Mouse (Mus musculus) liver, embryonic 14 days (tissue): ENCODE data around the gene Xrcc6. TPM values are rescaled to one million over a fixed set of nuclear protein-coding genes. Genes with fewer than 3 reads are reported as not detected.

ENCODE experiments used
- polyA plus RNA-seq: library from polyadenylated mRNA; depleted of rRNA; stranded (reverse); fragments of >200 nt; gene quantifications from 2 replicates; pipeline ENCODE4 v1.2.3, GENCODE M21; 2012; rRNA removed

Gene Xrcc6
- 25.7 and 26.3 TPM in 2 replicates for polyA plus RNA-seq

DNA sequence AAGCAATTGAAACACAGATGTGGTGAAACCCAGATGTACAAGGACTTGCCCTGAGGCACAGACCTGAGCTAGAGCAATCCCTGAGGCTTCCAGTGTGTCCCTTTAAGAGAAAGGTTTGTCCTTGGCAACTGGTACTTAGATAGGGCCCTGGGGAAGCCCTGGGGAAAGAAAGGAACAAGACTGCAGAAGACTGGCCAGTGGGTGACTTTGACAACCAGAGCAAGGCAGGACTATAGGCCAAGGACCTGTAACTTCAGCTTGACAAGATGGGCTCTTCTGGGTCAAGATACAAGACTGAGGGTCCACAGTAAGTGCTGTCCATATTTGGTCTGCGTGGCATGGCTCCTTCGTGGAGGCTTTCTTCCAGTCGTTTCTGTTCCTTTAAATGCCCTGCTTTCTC is at the start of gene Xrcc6:
TSS of gene Xrcc6 (plus strand) at position 190 of the 400 bp plus-strand sequence.

DNA sequence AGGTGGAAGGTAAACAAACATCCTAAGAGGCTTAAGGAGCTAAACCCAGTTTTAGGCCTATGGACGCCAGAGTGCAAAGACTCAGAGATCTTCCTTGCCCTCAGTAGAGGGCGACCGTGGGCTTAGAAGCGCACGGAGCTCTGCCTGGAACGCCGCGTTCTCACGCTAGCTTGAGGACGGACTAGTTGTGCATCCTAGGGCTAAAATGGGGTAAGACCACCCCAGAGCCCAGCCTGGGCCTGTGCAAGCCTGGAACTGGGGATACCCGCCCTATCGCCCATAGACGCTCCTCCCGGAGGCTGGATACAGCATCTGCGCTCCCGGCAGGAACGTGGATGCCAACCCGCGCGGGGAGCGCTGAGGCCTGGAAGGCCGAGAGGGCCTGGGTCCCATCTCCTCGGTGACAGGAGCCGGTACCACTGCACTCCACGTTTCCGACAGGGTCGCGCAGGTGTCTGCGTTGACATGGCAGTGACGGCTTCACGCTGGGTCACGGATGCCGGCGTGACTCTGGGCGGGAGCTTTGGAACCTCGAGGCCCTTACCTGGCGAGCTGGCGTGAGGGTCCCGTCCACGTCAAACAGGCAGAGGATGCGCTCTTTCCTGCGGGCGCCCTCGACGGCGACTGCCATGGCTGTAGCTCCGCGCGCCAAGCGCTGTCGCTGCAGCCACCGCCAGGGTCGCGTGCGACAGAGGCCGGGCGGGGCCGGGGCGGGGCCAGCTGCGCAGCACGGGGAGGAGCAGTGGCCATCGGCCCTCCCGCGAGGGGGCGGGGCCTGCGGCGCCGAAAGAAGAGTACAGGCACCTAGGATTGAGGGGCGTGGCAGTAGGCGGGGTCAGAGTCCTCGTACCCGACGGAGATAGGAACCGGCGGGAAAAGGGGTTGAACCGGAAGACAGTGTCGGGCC is 27.2 kb upstream of the Xrcc6 start, which contains the start of gene Pmm1:
TSS of gene Pmm1 (minus strand) at position 760 of the 907 bp plus-strand sequence.

DNA sequence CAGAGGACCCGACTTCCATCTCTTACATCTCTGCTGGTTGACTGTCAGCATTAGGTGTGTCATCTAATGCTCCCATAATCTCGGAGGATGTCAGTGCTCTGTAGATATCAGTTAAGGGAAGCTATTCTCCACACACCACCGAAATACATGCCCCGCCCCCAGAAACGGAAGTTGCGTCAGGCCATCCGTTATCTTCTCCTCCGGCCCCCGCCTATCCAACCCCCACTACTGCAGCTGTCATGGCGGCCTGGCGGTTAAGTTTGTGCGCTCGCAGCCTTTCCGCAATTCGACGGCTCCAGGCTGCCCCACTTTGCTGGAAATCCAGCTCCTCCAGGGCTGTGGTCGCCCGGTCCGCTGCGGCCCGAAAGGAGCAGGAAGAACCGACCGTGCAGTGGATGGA is 7.3 kb upstream of the Xrcc6 start, which contains the start of gene 1700029P11Rik:
TSS of gene 1700029P11Rik (plus strand) at position 220 of the 400 bp plus-strand sequence.

DNA sequence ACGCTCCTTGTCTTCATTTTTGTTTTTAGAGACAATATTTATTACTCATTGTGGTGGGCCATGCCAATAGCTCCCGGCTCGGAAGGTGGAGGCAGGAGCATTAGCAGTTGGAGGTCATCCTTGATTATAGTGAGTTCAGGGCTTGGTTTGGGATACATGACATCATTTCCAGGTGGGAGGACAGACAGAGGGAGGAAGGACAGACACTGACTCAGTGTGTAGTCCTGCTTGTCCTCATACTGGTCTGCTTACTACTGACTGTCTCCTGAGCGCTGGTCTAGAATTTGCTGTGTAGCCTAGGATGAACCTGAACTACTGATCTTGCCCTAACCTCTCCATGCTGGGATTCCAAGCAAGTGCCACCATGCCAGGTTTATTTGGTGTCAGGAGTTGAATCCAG is 46.1 kb downstream of the Xrcc6 start, which contains the start of gene Desi1:
TSS of gene Desi1 (minus strand) at position 101 of the 400 bp plus-strand sequence.

DNA sequence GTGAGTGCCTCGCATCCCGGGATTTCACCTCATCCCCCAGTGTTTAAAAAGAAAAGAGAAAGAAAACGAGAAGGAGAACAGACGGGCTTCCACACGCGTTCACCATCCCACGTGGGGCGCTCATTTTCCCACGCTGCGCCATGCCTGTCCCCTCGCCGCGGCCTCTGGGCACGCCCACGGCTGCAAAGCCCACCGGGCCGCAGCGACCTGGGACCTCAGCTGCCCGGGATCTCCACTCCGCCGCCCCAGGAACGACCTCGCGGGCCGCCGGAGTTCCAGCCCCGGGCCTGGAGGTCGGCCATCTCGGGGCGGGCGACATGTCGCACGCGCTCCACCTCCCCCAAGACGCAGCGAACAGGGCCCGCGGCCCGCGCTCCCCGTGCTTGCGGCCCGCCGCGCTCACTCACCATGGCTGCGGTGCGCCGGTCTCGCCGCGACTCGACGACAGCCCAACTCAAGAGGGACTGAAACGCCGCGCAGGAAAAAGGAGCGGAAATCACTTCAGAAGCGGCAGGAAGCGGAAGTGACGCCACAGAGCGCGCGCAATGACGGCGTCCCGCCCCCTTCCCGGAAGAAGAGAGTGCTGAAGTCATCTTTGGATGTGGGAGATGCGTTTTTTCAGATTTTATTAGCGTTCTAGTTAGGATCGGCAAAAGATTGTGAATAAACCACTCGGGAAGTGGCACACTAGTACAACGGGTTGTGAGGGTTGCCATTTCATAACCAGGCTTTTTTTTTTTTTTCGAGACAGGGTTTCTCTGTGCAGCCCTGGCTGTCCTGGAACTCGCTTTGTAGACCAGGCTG is 59.6 kb downstream of the Xrcc6 start, which contains the start of gene Snu13:
TSS of gene Snu13 (minus strand) at position 519 of the 804 bp plus-strand sequence.

DNA sequence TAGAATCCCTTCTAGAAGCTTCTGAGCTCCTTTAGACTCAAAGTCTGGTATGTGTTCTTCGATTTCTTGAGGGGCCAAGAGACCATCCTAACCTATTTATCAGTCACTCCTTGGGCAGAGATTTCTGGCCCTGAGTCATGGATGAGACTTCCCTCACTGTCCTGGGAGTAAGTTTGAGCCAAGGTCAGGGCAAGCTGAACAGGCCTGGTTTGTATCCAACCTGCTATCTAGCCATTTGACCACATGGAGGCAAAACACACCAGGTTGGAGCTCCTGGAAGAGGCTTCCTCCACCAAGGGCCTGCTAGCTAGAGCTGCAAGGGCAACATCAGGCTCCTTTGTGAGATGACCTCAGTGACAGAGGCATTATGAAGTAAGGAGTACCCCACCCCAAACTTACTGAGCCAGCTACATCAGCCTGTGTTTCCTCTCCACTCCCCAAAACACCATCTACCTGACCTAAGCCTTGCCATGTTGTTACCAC is 71.1 kb downstream of the Xrcc6 start, which contains the start of gene 4930407I10Rik:
TSS of gene 4930407I10Rik (plus strand) at position 433 of the 483 bp plus-strand sequence.

DNA sequence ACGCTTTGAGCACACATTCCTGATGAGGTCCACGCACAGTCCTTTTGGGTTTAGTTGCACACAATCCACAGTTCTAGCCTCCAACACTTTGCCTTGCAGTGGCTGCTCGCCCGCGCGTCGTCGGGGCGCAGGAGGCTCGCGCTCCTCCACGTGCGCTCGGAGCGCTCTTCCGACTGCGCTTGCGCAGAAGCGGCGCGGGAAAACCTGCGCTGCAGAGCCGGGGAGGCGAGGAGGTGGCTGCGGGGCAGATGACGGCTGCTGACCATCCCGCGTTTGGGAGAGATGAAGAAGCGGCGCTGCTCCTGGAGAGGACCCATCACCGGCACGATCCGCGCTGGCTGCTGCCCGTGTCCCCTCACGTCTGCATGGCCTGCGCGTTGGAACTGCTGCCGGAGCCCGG is 82.3 kb downstream of the Xrcc6 start, which contains the start of gene Mei1:
TSS of gene Mei1 (plus strand) at position 99 of the 400 bp plus-strand sequence.

Other genes starting within 250 kb of the Xrcc6 start
- 5.5 and 6.2 TPM in 2 replicates for gene Zc3h7b, start 242.8 kb upstream of the Xrcc6 start, polyA plus RNA-seq
- 52.0 and 53.9 TPM in 2 replicates for gene Rangap1, start 242.3 kb upstream of the Xrcc6 start, polyA plus RNA-seq
- 5.4 and 5.6 TPM in 2 replicates for gene Tef, start 185.4 kb upstream of the Xrcc6 start, polyA plus RNA-seq
- gene Tob2, start 129.0 kb upstream of the Xrcc6 start, polyA plus RNA-seq = 4.9 and 5.1 TPM in 2 replicates
- gene Phf5a, start 115.9 kb upstream of the Xrcc6 start, polyA plus RNA-seq = 68.4 and 75.6 TPM in 2 replicates
- gene Aco2, start 115.5 kb upstream of the Xrcc6 start, polyA plus RNA-seq = 76.9 and 83.5 TPM in 2 replicates
- 13.7 and 15.6 TPM in 2 replicates for gene Polr3h, start 61.6 kb upstream of the Xrcc6 start, polyA plus RNA-seq
- 0.39 and 0.53 TPM in 2 replicates for gene Csdc2, start 51.1 kb upstream of the Xrcc6 start, polyA plus RNA-seq
- 20.8 and 25.1 TPM in 2 replicates for gene Pmm1, start 26.9 kb upstream of the Xrcc6 start, polyA plus RNA-seq
- gene 1700029P11Rik, start 7.3 kb upstream of the Xrcc6 start, polyA plus RNA-seq = not detected in 2 replicates
- 8.6 and 10.6 TPM in 2 replicates for gene Desi1, start 46.0 kb downstream of the Xrcc6 start, polyA plus RNA-seq
- 79.2 and 87.2 TPM in 2 replicates for gene Snu13, start 59.8 kb downstream of the Xrcc6 start, polyA plus RNA-seq
- not detected in 2 replicates for gene 4930407I10Rik, start 71.3 kb downstream of the Xrcc6 start, polyA plus RNA-seq
- not detected in 2 replicates for gene Mei1, start 82.2 kb downstream of the Xrcc6 start, polyA plus RNA-seq
- gene Ccdc134, start 140.1 kb downstream of the Xrcc6 start, polyA plus RNA-seq = 7.3 and 8.1 TPM in 2 replicates
- gene Srebf2, start 159.3 kb downstream of the Xrcc6 start, polyA plus RNA-seq = 26.1 and 27.1 TPM in 2 replicates
- gene Shisa8, start 225.0 kb downstream of the Xrcc6 start, polyA plus RNA-seq = 0.11 and 0.16 TPM in 2 replicates
- gene Tnfrsf13c, start 236.5 kb downstream of the Xrcc6 start, polyA plus RNA-seq = 0.46 and 0.47 TPM in 2 replicates